Mouse (Mus musculus): ENCODE measurements around the gene Gabra3. TPM values are rescaled to one million over a fixed set of nuclear protein-coding genes. Genes with fewer than 3 reads are reported as not detected.

Gene Gabra3
- polyA plus RNA-seq (2014; fragmentation: Nextera tagmentation; extraction: Ambion mirVana) = 9.6 and 17.2 TPM in 2 replicates

- peak; percentile 56 for DNase-seq (ENCODE audit: low spot score)
- peak; percentile 90 for ATAC-seq
- Histone ChIP-seq H3K27ac (ENCODE audit: low read depth, low read length) (peak within 1 kb of the TSS; percentile 44; the same call in 1 of the 2 replicates), H3K27me3 (replicated peaks; ENCODE audit: control insufficient read depth, insufficient read depth, low read length) (no peaks in the 10 kb centered on the region), H3K4me1 (ENCODE audit: control insufficient read depth, insufficient read depth, low read length) (no peaks in the 10 kb centered on the region), H3K36me3 (ENCODE audit: control insufficient read depth, insufficient read depth, low read length) (no peaks in the 10 kb centered on the region), H3K9ac (ENCODE audit: low read length) (peak within 1 kb of the TSS; percentile 57), H3K4me3 (ENCODE audit: low read depth, low read length) (peak within 1 kb of the TSS; percentile 35), H3K9me3 (replicated peaks; ENCODE audit: control insufficient read depth, low read length) (no peaks in the 10 kb centered on the region), H3K4me2 (ENCODE audit: low read length) (peak within 1 kb of the TSS; percentile 50)
- WGBS = 10% methylated on average over 4 of the region's 4 CpGs
Observed at GRCm38 (mm10) chrX:72656230-72656898, at the start of gene Gabra3. TSS of gene Gabra3 (minus strand) at chrX:72656848.

- Histone ChIP-seq H3K9ac (ENCODE audit: low read length) (peak overlapping the region; percentile 57), H3K4me2 (ENCODE audit: low read length) (peak overlapping the region; percentile 50), H3K9me3 (replicated peaks; ENCODE audit: control insufficient read depth, low read length) (no peaks in the 10 kb centered on the region), H3K27ac (ENCODE audit: low read depth, low read length) (peak overlapping the region; percentile 44; the same call in 1 of the 2 replicates), H3K4me3 (ENCODE audit: low read depth, low read length) (peak overlapping the region; percentile 35), H3K4me1 (ENCODE audit: control insufficient read depth, insufficient read depth, low read length) (no peaks in the 10 kb centered on the region), H3K36me3 (ENCODE audit: control insufficient read depth, insufficient read depth, low read length) (no peaks in the 10 kb centered on the region), H3K27me3 (replicated peaks; ENCODE audit: control insufficient read depth, insufficient read depth, low read length) (no peaks in the 10 kb centered on the region)
- DNase-seq (ENCODE audit: low spot score) (peak; percentile 25), ATAC-seq (peak; percentile 78)
- WGBS = 29% methylated on average over 11 of the region's 11 CpGs
Observed at GRCm38 (mm10) chrX:72655789-72656188, 859 bp downstream of the Gabra3 start.

DNA sequence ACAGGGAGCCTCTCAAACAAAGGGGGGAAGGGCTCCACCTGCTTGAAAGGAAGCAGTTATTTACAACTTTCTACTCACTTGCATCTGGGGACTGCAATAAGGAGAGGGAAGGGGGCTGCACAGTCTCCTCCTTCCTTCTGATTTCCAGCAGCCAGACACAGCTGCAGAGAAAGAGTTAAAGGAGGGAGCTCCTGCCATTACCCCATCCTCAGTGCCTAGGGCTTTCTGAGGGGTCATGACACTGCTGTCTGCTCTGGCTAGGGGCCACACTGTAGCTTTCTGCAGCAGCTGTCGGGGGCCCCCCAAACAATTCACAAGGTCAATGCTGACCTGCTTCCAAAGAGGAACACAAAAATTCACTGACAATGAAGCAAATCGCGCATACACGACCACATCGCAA lies 1.3 kb downstream of the Gabra3 start:
- Histone ChIP-seq H3K27me3 (replicated peaks; ENCODE audit: control insufficient read depth, insufficient read depth, low read length) (no peaks in the 10 kb centered on the region), H3K9me3 (replicated peaks; ENCODE audit: control insufficient read depth, low read length) (no peaks in the 10 kb centered on the region), H3K4me1 (ENCODE audit: control insufficient read depth, insufficient read depth, low read length) (no peaks in the 10 kb centered on the region), H3K27ac (ENCODE audit: low read depth, low read length) (peak overlapping the region; percentile 44; the same call in 1 of the 2 replicates), H3K9ac (ENCODE audit: low read length) (peak overlapping the region; percentile 57), H3K4me2 (ENCODE audit: low read length) (peak overlapping the region; percentile 50), H3K4me3 (ENCODE audit: low read depth, low read length) (peak overlapping the region; percentile 35), H3K36me3 (ENCODE audit: control insufficient read depth, insufficient read depth, low read length) (no peaks in the 10 kb centered on the region)
- DNase-seq (ENCODE audit: low spot score) (no peak), ATAC-seq (peak; percentile 67)
- 26% methylated on average over 5 of the region's 5 CpGs for WGBS

DNA sequence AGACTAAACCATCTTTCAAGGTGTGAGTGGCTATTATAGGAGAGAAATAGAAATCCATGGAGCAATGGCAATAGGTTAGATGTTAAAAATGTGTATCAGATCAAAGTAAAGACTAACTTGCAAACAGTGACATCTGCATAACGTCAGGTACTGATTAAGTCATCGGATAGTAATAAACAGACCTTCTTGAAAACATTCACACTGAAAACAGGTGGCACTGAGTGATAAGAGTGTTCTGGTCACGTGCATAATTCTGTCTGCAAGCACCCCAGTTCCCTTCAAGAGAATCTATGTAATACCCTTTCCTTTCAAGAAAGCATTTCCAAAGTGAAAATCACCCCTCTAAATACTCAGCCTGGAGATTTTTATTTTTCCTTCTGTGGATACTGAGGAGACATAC lies 6.0 kb downstream of the Gabra3 start:
- Histone ChIP-seq H3K4me2 (ENCODE audit: low read length) (no peak overlapping the region), H3K9me3 (replicated peaks; ENCODE audit: control insufficient read depth, low read length) (no peaks in the 10 kb centered on the region), H3K27ac (ENCODE audit: low read depth, low read length) (no peak overlapping the region), H3K4me1 (ENCODE audit: control insufficient read depth, insufficient read depth, low read length) (no peaks in the 10 kb centered on the region), H3K4me3 (ENCODE audit: low read depth, low read length) (no peak overlapping the region), H3K9ac (ENCODE audit: low read length) (no peak overlapping the region), H3K27me3 (replicated peaks; ENCODE audit: control insufficient read depth, insufficient read depth, low read length) (no peaks in the 10 kb centered on the region), H3K36me3 (ENCODE audit: control insufficient read depth, insufficient read depth, low read length) (no peaks in the 10 kb centered on the region)
- no peak for ATAC-seq
- no peak for DNase-seq (ENCODE audit: low spot score)
- WGBS = 74% methylated on average over 3 of the region's 3 CpGs

DNA sequence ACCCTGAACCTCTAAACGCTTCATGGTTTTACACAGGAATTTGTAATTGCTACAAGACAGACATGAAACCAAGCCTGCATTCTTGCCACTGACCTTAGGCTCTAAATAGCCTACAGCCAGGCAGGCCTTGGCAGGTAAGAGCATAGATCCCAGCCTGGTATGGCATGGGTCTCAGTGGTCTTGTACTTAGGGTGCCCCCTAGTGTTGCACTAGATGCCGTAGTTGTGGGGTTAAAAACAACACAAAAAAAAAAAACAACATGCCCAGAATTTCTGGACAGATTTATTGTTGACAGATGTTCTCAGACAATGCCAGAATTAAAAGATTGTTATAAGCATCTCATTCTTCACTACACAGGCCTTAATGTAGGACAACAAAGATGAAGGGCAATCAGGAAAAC lies 12.0 kb downstream of the Gabra3 start:
- no peak overlapping the region for H3K9ac ChIP-seq (ENCODE audit: low read length)
- no peaks in the 10 kb centered on the region for H3K36me3 ChIP-seq (ENCODE audit: control insufficient read depth, insufficient read depth, low read length)
- no peaks in the 10 kb centered on the region for H3K27me3 ChIP-seq (replicated peaks; ENCODE audit: control insufficient read depth, insufficient read depth, low read length)
- no peak overlapping the region for H3K27ac ChIP-seq (ENCODE audit: low read depth, low read length)
- H3K4me2 ChIP-seq (ENCODE audit: low read length) = no peak overlapping the region
- no peak for ATAC-seq
- H3K9me3 ChIP-seq (replicated peaks; ENCODE audit: control insufficient read depth, low read length) = no peaks in the 10 kb centered on the region
- no peak overlapping the region for H3K4me3 ChIP-seq (ENCODE audit: low read depth, low read length)
- H3K4me1 ChIP-seq (ENCODE audit: control insufficient read depth, insufficient read depth, low read length) = no peaks in the 10 kb centered on the region
- WGBS = 60% methylated on average over 2 of the region's 2 CpGs
- no peak for DNase-seq (ENCODE audit: low spot score)

DNA sequence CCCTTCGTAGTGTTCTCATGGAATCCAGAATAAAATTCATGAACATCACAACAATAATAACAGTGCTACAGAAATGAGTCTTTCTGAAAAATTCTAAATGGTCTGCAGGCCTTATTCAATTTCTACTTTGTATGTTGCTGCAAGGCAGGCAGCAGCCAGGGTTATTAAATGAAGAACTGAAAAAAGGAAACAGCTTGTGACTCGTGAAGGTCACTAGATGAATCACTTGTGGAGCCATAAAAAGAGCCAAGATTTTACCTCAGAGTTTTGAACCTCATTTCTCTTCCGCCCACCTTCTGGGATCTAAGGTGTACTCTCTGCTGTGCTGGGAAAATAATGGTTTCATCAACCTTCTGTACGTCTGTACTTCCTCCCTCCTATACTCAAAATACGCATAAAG lies 159.4 kb downstream of the Gabra3 start:
- H3K4me2 ChIP-seq (ENCODE audit: low read length) = no peak overlapping the region
- DNase-seq (ENCODE audit: low spot score) (no peak), ATAC-seq (no peak)
- no peak overlapping the region for H3K9ac ChIP-seq (ENCODE audit: low read length)
- H3K27me3 ChIP-seq (replicated peaks; ENCODE audit: control insufficient read depth, insufficient read depth, low read length) = no peaks in the 10 kb centered on the region
- H3K27ac ChIP-seq (ENCODE audit: low read depth, low read length) = no peak overlapping the region
- H3K9me3 ChIP-seq (replicated peaks; ENCODE audit: control insufficient read depth, low read length) = no peaks in the 10 kb centered on the region
- no peak overlapping the region for H3K4me3 ChIP-seq (ENCODE audit: low read depth, low read length)
- no peaks in the 10 kb centered on the region for H3K4me1 ChIP-seq (ENCODE audit: control insufficient read depth, insufficient read depth, low read length)
- 81% methylated on average over 5 of the region's 5 CpGs for WGBS
- H3K36me3 ChIP-seq (ENCODE audit: control insufficient read depth, insufficient read depth, low read length) = no peaks in the 10 kb centered on the region

GRCm38 (mm10) chrX:72489806-72490205 lies 166.8 kb downstream of the Gabra3 start:
- Histone ChIP-seq H3K36me3 (ENCODE audit: control insufficient read depth, insufficient read depth, low read length) (no peaks in the 10 kb centered on the region), H3K9ac (ENCODE audit: low read length) (no peak overlapping the region), H3K4me1 (ENCODE audit: control insufficient read depth, insufficient read depth, low read length) (no peaks in the 10 kb centered on the region), H3K27me3 (replicated peaks; ENCODE audit: control insufficient read depth, insufficient read depth, low read length) (no peaks in the 10 kb centered on the region), H3K9me3 (replicated peaks; ENCODE audit: control insufficient read depth, low read length) (no peaks in the 10 kb centered on the region), H3K4me2 (ENCODE audit: low read length) (no peak overlapping the region), H3K27ac (ENCODE audit: low read depth, low read length) (no peak overlapping the region), H3K4me3 (ENCODE audit: low read depth, low read length) (no peak overlapping the region)
- DNase-seq (ENCODE audit: low spot score) (no peak), ATAC-seq (no peak)
- 91% methylated on average over 2 of the region's 2 CpGs for WGBS

DNA sequence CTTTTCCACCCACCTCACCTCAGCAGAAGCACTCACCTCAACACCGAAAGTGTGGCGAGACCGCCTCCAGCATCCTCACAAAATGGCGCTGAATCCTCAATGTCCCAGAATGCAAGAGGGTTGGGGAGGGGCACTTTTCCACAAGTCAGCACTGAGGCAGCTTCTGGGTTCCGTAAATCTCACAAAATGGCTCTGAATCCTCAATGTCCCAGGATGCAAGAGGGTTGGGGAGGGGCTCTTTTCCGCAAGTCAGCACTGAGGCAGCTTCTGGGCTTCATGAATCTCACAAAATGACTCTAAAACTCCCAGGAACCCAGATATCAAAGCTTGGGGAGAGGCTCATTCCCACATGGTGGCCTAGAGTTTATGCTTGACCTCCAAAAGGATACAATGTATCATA lies 269.9 kb downstream of the Gabra3 start, which contains the start of gene Magea10:
Gene Magea10 (minus strand): TSS at position 101 of the 400 bp plus-strand sequence.
- no peak for ATAC-seq
- no peak within 1 kb of the TSS for H3K4me3 ChIP-seq (ENCODE audit: low read depth, low read length)
- H3K36me3 ChIP-seq (ENCODE audit: control insufficient read depth, insufficient read depth, low read length) = no peaks in the 10 kb centered on the region
- no peak for DNase-seq (ENCODE audit: low spot score)
- no peak within 1 kb of the TSS for H3K9ac ChIP-seq (ENCODE audit: low read length)
- no peaks in the 10 kb centered on the region for H3K9me3 ChIP-seq (replicated peaks; ENCODE audit: control insufficient read depth, low read length)
- H3K27me3 ChIP-seq (replicated peaks; ENCODE audit: control insufficient read depth, insufficient read depth, low read length) = no peaks in the 10 kb centered on the region
- WGBS = 89% methylated on average over 6 of the region's 6 CpGs
- H3K27ac ChIP-seq (ENCODE audit: low read depth, low read length) = no peak within 1 kb of the TSS
- no peaks in the 10 kb centered on the region for H3K4me1 ChIP-seq (ENCODE audit: control insufficient read depth, insufficient read depth, low read length)
- no peak within 1 kb of the TSS for H3K4me2 ChIP-seq (ENCODE audit: low read length)

All from forebrain, embryonic 14.5 days (tissue).